Mouse (Mus musculus): ENCODE results near the gene Twistnb. TPM values are rescaled to one million over a fixed set of nuclear protein-coding genes. Genes with fewer than 3 reads are reported as not detected.

Gene Twistnb
- polyA plus RNA-seq, 1 experiment = 22.3 TPM

DNA sequence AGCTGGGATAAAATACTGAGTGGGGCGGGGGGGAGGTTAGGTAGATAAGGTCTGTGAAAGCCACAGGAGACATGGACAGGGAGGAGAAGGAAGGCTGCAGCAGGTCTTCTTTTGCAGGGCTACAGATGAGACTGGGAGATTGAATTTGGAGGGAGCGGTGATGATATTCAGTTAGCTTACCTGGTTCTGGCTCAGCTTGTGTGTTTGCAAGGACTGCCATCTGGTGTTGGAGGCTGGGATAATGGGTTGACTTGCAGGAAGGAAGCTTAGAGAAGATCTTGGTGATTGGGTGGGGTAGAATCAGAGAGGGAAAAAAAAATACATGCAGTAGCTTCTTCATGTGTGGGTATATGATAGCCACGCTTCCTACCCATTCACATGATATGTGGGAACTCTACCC, 5.1 kb upstream of the Twistnb start:
- H3K4me1 ChIP-seq (ENCODE audit: control insufficient read depth, insufficient read depth, low read length) = no peaks in the 10 kb centered on the region
- no peak for DNase-seq
- 24% methylated on average over 3 of the region's 3 CpGs for WGBS
- no peak overlapping the region for H3K4me3 ChIP-seq (replicated peaks; ENCODE audit: extremely low read depth, low read depth, low read length)
- TF ChIP-seq CTCF (IDR thresholded peaks at IDR 0.05; ENCODE audit: insufficient read depth, low read length) (peak; percentile 50), POLR2A (IDR thresholded peaks at IDR 0.05; ENCODE audit: borderline replicate concordance, extremely low read depth, low read depth, low read length) (no peak)

DNA sequence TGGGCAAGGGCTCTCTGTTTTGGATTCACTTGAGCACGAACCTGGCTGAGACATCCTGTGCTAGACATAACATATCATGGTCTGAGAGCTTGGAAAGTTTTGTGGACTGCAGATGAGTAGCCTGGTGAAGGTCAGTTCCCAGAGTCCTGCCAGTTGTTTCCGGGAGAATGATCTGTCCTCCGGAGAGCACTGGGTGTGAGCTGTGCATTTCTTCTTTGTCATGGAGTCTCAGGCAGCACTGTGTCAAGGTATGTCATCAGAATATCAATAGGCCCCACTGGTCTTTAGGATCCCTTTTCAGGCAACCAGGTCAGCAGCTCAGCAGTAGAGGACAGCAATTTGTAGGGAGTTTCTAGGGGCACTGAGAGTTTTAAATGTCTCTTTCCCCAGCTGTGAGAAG, 2.1 kb upstream of the Twistnb start:
- Histone ChIP-seq H3K4me3 (replicated peaks; ENCODE audit: extremely low read depth, low read depth, low read length) (no peak overlapping the region), H3K4me1 (ENCODE audit: control insufficient read depth, insufficient read depth, low read length) (no peaks in the 10 kb centered on the region; the same call in none of the 2 replicates)
- TF ChIP-seq POLR2A (IDR thresholded peaks at IDR 0.05; ENCODE audit: borderline replicate concordance, extremely low read depth, low read depth, low read length) (no peak), CTCF (IDR thresholded peaks at IDR 0.05; ENCODE audit: insufficient read depth, low read length) (no peak)
- no peak for DNase-seq
- WGBS = 46% methylated on average over 3 of the region's 3 CpGs

DNA sequence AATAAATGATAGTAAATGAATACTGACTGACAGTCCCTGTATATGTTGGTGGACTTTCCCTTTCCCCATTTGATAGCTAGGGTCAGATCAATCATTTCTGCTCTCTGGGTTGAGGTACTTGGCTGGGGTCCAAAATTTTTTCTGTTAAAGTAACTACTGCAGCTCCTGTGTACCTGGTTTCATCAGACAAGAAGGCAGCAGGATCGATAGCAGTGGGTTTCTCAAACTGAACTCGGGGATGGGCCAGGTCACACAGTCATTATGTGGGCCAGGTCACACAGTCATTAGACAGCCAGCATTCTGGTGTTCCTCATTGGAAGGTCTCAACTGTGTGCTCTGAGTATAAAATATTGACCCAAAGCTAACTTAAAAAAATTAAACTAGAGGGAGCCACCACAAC, 1.7 kb upstream of the Twistnb start:
- TF ChIP-seq POLR2A (IDR thresholded peaks at IDR 0.05; ENCODE audit: borderline replicate concordance, extremely low read depth, low read depth, low read length) (no peak), CTCF (IDR thresholded peaks at IDR 0.05; ENCODE audit: insufficient read depth, low read length) (no peak)
- DNase-seq = no peak
- Histone ChIP-seq H3K4me3 (replicated peaks; ENCODE audit: extremely low read depth, low read depth, low read length) (no peak overlapping the region), H3K4me1 (ENCODE audit: control insufficient read depth, insufficient read depth, low read length) (no peaks in the 10 kb centered on the region; the same call in none of the 2 replicates)
- 80% methylated on average over 2 of the region's 2 CpGs for WGBS

DNA sequence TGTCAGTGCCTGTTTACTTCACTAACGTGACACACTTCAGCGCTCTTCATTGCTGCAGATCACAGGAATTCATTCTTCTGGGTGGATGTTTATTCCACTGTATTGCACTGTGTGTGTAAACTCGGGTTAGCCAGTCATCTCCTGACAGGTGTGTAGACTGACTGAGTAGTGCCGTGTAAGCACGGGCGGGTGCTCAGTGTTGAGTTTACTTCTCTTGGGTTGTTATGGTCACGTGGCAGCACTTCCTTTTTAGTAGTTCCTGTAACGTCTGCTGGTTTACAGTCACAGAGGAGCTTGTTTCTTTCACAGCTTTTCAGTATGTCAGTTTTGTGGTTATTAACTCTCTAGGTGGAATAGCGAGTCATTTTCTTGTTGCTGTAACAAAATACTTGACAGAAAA, 4.4 kb downstream of the Twistnb start:
- Histone ChIP-seq H3K4me3 (replicated peaks; ENCODE audit: extremely low read depth, low read depth, low read length) (peak overlapping the region; percentile 2), H3K4me1 (ENCODE audit: control insufficient read depth, insufficient read depth, low read length) (no peaks in the 10 kb centered on the region; the same call in none of the 2 replicates)
- peak; percentile 13 for DNase-seq
- WGBS = 48% methylated on average over 9 of the region's 9 CpGs
- TF ChIP-seq CTCF (IDR thresholded peaks at IDR 0.05; ENCODE audit: insufficient read depth, low read length) (no peak), POLR2A (IDR thresholded peaks at IDR 0.05; ENCODE audit: borderline replicate concordance, extremely low read depth, low read depth, low read length) (no peak)

DNA sequence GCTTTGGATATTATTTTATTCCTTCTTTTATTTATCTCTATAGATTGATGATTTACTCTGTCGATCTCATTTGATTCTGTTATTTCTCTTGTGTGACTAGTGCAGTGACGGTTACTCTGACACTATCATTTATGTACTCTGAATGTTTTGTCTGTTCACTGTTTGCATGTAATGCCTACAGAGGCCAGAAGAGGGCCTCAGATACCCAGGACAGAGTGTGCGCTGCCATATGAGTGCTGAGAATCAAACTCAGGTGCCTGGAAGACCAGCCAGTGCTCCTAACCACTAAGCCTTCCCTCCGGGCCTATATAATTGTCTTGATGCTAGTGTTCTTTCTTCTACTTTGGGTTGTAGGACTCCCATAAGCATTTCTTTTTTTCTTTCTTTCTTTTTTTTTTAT, 5.3 kb downstream of the Twistnb start:
- no peak for DNase-seq
- Histone ChIP-seq H3K4me1 (ENCODE audit: control insufficient read depth, insufficient read depth, low read length) (no peaks in the 10 kb centered on the region; the same call in none of the 2 replicates), H3K4me3 (replicated peaks; ENCODE audit: extremely low read depth, low read depth, low read length) (no peak overlapping the region)
- TF ChIP-seq CTCF (IDR thresholded peaks at IDR 0.05; ENCODE audit: insufficient read depth, low read length) (peak; percentile 15; the same call in 1 of the 2 replicates), POLR2A (IDR thresholded peaks at IDR 0.05; ENCODE audit: borderline replicate concordance, extremely low read depth, low read depth, low read length) (no peak)
- WGBS = 93% methylated on average over 4 of the region's 4 CpGs

DNA sequence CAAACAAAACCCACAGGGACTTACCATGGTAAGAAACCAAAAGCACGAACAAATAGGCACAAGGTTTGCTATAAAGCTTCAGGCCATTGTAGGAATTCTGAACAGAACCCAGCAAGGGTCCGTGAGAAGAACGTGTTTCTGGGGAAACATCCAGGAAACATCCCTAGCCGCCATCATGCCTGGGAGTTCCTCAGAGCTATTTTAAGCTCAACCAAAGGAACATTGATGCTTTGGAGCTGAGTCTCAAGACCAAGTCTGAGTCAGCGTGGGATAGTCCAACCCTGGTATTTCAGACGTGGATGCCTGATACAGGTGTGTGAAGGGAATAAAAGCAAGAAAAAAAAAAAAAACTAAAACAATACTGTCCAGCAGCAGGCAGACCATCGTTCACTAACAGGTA, 26.0 kb downstream of the Twistnb start:
- TF ChIP-seq CTCF (IDR thresholded peaks at IDR 0.05; ENCODE audit: insufficient read depth, low read length) = no peak
- Histone ChIP-seq H3K4me1 (ENCODE audit: control insufficient read depth, insufficient read depth, low read length) (no peaks in the 10 kb centered on the region), H3K4me3 (replicated peaks; ENCODE audit: extremely low read depth, low read depth, low read length) (no peak overlapping the region)
- no peak for DNase-seq
- 66% methylated on average over 7 of the region's 7 CpGs for WGBS

DNA sequence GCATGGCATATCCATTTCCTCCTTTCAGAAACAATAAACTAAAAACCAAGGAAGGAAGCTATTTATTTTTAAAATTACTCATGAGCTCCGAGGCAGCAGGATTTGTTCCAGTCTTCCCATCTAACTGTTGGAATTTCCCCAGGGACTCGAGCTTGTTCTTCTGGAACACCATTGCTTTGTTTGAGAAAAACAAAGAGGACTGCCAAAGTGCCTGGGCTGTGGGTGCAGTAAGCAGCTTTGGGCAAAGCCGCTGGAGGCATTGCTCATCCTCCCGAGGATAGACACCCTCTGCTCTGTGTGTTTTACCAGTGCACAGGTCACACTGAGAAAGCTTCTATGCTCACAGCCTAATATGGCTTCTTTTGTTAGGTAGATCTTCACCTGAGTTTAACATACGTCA, 26.8 kb downstream of the Twistnb start:
- DNase-seq = no peak
- H3K4me1 ChIP-seq (ENCODE audit: control insufficient read depth, insufficient read depth, low read length) = no peaks in the 10 kb centered on the region
- H3K4me3 ChIP-seq (replicated peaks; ENCODE audit: extremely low read depth, low read depth, low read length) = no peak overlapping the region
- TF ChIP-seq CTCF (IDR thresholded peaks at IDR 0.05; ENCODE audit: insufficient read depth, low read length) (no peak), POLR2A (IDR thresholded peaks at IDR 0.05; ENCODE audit: borderline replicate concordance, extremely low read depth, low read depth, low read length) (no peak)
- 32% methylated on average over 5 of the region's 5 CpGs for WGBS

DNA sequence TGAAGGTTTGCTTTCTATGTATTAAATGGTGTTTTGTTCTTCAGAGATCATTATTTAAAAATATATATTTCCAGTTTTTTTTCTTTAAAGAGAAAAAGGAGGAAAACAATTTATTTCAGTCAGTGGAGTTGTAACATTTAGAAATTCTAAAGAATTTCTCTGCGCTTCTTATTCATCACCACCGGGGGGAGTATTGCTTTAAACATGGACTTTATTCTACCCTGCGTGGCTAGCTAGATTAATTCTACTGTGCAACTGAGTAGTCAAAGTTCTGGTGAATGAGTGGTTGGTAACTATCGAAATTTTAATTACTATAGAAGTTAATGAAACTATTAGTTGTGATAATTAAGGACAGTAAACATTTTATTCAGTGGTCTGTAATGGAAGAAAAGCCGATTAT, 51.5 kb downstream of the Twistnb start:
- Histone ChIP-seq H3K4me3 (replicated peaks; ENCODE audit: extremely low read depth, low read depth, low read length) (no peak overlapping the region), H3K4me1 (ENCODE audit: control insufficient read depth, insufficient read depth, low read length) (no peaks in the 10 kb centered on the region)
- TF ChIP-seq CTCF (IDR thresholded peaks at IDR 0.05; ENCODE audit: insufficient read depth, low read length) = no peak
- TF ChIP-seq POLR2A (IDR thresholded peaks at IDR 0.05; ENCODE audit: borderline replicate concordance, extremely low read depth, low read depth, low read length) = no peak
- DNase-seq = no peak
- WGBS = 25% methylated on average over 5 of the region's 5 CpGs

DNA sequence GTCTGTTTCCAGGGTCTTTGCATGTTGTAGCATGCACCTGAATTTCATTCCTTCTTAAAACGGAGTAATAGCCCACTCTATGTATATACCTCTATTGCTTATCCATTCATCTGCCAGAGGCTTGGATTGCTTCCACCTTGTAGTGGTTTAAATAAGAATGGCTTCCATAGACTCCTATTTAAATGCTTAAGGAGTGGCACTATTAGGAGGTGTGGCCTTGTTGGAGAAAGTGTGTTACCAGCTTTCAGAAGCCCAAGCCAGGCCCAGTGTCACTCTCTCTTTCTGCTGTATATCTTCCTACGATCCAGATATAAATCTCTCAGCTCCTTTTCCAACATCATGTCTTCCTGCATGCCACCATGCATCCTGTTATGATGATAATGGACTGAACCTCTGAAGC, 53.5 kb downstream of the Twistnb start:
- DNase-seq = no peak
- Histone ChIP-seq H3K4me1 (ENCODE audit: control insufficient read depth, insufficient read depth, low read length) (no peaks in the 10 kb centered on the region), H3K4me3 (replicated peaks; ENCODE audit: extremely low read depth, low read depth, low read length) (no peak overlapping the region)
- WGBS = 71% methylated on average over 2 of the region's 2 CpGs
- TF ChIP-seq CTCF (IDR thresholded peaks at IDR 0.05; ENCODE audit: insufficient read depth, low read length) = no peak
- no peak for TF ChIP-seq POLR2A (IDR thresholded peaks at IDR 0.05; ENCODE audit: borderline replicate concordance, extremely low read depth, low read depth, low read length)

Other genes with a start within 250 kb of the Twistnb start
- gene Efcab10, start 34.8 kb upstream of the Twistnb start, polyA plus RNA-seq (2012; rRNA removed) = 1.6 TPM in 2 replicates